Mouse (Mus musculus): Measurements from ENCODE around the gene Gm17087.

The Gm17087 gene

DNA sequence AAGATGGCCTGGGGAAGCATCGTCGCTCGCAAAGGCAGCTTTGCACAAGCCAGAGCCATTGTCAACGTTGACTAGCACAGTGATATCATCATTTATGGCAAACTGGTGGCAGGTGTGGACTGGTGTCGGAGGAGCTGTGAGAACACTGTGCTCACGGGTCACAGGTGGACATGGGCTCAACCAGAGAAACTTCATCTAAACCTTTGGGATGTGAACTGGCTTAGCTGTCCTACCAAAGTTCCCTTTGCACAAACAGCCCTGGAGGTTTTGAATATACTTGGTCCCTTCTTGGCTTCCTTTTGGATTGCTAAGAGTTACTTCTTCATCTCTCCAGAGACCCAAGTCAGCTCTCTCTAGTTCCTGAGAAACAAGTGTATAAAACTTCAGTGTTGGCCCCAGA lies at the start of gene Gm17087:
Gene Gm17087 (minus strand): TSS at position 101 of the 400 bp plus-strand sequence.
- DNase-seq (ENCODE audit: low read depth) = no peak

DNA sequence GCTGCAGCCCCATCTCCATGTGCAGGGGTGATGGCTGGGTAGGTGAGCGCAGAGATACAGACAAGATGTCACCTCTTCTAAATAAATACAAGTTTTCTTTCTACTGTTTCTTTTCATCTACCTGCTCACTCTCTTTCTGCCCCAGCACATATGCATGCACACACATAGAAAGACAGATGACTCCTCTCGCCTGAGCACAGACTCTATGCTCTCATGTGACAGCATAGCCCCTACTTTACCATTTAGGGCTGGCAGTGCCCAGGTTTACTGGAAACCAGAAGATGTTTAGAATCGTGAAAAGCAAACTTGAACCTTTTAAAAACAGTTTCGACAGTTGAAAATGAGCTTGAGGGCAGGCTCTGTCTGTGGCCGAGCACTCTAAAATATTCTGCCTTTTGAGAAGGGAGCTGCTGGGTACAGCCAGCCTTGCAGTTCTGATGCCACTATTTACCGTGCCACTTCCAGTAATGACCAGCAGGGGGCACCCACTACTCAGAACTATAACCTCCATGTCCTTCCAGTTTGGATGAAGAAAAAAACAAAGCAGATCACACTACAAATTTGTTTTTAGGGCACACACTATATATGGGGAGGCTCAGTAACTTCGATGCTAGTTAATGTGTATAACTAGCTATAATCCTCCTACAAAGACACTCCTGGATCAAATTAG lies 47.3 kb upstream of the Gm17087 start:
- DNase-seq (ENCODE audit: low read depth) = peak; percentile 53

DNA sequence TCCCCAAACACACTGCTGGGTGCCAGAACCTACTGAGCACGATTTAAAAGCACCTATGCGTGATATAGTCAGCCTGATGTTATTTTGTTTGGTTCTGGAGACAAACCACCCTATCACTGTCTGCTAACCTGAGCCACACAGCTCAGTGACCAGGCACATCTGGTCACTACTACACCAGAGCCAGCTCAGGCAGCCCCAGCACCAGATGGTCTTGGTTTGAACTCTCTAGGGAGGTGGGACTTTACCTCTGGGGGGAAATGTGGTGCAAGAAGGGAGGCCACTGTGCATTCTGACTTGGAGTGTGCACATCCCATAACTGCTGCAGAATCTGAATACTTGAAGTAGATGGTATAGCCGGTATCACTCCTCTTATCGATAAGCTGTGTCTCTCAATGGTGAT lies 45.2 kb upstream of the Gm17087 start:
- DNase-seq (ENCODE audit: low read depth) = no peak

DNA sequence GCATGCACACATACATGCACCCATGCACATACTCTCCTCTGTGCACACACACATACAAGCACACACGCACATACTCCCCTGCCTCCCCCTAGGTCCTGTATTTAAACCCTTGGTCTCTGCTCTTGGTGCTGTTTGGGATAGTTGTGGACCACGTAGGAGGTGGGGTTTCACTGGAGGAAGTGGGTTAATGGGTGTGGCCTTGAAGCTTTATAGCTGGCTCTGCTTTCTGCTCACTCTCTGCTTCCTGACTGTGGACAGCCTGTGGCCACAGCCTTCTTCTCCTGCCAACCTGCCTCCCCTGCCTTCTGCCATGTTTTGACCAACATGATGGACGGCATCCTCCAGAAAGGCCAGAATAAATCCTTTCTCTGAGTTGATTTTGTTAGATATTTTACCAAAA lies 39.9 kb upstream of the Gm17087 start:
- DNase-seq (ENCODE audit: low read depth) = no peak

DNA sequence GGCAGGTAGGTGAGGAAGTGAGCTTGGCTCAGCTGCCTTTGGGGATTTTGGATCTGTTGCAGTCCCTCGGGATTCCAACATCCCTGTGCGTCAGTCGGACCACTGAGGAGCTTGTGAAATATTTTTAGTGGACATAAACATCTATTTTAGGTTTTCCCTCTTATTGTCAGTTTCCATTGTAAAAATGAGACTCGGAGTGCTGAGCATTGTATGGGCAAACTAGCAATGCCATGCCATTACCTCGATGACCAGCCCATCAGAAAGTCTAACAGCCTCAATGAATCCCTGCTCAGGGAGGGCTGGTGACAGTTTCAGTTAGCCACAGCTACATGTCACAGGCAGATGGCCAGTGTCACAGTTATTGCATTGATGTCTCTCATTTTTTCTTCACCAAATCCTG lies 39.2 kb upstream of the Gm17087 start:
- DNase-seq (ENCODE audit: low read depth) = no peak

DNA sequence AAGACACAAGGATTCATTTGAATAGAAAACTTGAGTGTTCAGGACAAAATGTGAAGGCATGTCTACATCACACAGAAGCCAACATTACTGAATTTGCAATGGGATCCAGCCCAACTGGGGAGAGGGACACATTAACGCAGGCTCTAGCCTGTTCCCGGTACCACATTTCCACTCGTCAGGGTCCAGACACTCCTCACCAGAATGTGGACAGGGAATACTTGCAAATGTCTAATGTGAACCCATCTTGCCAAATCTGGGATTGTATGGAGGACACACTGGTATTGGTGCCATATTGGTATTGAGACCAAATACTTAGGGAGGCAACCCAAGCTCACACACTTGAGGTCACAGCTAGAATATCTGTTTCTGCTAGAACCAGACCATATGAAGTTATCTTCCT lies 36.2 kb upstream of the Gm17087 start:
- no peak for DNase-seq (ENCODE audit: low read depth)

DNA sequence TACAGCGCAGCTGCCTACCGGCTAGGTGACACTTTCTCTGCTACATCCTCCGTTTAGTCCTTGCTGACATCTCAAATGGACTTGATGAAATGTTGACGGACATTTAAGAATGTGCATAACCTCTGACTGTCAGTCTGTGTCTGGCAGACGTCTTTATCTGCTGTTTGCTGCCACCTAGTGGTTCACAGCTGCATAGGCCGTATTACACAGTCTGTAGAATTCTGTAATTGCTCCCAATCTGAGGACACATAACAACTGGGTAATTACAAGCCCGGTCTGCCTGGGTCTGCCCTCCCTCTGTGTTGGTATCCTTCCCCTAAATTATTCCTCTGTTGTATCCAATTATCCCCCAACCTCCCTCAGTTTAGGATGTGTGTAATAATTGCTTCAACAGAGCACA lies 31.0 kb upstream of the Gm17087 start:
- peak; percentile 35 for DNase-seq (ENCODE audit: low read depth)

DNA sequence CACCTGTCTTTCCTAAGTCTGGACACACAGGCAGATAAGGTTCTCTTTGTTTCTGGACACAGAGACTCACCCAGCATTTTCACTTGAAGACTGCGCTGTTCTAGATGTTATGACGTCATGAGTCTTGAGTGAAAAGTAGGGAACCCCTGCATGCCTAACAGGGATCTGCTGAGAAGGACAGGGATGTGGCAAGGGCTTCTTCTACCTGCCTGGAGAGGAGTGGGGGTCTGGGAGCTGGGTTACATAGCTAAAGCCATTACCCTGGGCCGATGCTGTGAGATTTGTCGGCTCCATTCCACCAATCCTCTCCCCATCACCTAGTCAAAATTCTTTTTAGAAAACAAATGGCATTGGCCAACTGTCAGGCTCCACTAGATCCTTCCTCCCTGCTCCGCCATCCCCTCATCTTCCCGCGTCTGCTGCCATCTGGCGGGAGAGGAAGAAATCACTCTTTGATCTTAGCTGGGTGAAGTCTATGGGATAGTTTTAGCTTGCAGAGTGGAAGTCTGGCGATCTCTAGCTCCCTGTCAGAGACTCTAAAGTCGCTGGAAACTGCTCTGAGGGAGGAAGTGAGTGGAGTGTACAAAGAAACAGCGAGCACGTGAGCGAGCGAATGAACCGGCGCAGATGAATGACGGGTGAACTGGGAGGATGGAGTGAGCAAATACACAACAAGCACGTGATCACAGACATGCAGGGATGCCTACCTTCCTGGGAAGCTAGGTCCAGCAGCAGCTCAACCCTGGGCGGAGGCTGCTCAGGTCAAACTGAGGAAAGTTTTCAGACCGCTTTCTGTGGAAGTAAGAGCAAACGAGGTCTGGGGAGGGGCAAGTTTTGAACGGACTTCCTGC lies 25.9 kb upstream of the Gm17087 start:
- DNase-seq (ENCODE audit: low read depth) = peak; percentile 43

DNA sequence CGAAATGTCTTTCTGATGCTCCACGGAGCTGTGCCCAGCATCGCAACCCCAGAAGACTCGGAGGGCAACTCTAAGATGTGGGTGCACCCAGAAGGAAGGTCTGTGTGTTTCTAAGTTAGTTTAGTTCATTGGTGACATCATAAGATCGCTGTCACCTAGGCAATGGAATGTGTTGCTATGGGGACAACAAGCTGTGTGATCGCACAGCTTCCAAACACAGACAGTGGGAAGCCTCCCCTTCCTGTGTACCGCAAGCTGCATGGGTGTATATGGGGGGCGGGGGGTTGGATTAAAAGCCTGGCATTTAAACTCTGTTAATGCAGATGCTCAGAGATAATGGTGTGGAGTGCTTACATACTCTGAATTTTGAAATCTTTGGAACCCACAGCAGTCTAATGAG lies 14.8 kb upstream of the Gm17087 start:
- DNase-seq (ENCODE audit: low read depth) = no peak

DNA sequence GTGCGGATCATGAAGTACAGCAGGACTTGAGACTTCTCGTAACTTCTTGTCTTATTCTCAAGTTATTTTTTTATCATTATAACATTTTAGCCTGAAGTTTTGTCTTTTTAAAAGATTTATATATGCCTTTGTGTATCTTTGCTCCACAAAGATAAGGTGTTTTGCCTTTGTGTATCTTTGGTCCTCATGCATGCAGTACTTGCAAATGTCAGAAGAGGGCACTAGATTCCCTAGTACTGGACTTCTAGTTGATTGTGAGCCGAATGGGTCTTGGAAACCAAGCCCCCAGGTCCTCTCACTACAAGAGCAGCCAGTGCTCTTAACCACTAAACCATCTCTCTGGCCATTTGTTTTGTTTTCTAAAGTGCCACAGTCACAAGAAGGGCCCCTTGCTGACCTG lies 13.6 kb upstream of the Gm17087 start:
- peak; percentile 9 for DNase-seq (ENCODE audit: low read depth)

DNA sequence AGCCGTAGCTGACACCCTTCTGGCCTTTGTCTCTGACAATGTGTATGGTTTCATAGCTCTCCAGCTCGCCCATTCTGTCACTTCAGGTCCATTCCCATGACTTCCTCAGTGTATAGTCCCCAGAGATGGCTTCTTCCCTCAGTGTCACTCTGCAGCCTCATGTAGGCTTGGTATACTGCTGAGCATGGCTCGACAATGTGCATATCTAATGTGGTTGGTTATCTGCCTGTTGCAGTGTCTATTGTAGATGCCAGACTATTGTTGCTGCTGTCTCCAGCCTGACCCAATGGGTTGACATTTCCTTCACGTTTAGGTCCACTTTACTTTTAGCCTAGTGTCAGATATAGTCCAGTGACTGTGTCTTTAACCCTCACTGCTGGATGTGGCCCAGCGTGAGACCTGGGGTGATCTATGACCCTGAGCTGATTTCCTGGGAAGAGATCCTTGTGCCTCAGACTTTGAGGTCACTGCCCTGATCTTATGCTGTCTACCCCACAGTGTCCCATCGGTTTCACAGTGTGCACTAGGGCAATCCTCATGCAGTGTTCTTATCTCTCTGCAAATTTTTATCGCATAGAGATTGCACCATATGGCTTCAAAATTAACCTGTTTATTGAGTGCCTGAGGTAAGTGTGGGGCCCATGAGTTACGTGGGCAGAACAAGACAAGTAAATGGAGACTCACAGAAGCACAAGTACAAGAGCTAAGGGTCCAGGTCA lies 7.0 kb upstream of the Gm17087 start:
- no peak for DNase-seq (ENCODE audit: low read depth)

DNA sequence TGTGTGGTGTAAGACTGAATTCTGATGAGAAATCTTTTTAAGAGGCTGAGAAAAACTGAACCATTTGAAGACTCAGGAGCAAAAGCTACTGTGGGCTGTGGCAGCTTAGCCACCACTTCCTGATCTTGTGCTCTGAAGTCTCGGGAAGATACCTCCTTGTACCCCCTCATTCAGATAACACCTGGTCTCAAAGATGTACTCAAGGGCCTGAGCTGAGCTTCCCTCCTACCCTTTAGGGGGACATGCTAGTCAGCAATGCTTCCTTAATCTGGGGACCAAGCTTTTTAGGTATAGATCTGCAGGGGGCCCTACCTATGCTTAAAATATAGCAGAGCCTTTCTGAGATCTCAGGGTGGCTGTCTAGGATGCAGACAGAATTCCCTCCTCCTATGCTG lies 3.9 kb downstream of the Gm17087 start:
- DNase-seq (ENCODE audit: low read depth) = no peak

DNA sequence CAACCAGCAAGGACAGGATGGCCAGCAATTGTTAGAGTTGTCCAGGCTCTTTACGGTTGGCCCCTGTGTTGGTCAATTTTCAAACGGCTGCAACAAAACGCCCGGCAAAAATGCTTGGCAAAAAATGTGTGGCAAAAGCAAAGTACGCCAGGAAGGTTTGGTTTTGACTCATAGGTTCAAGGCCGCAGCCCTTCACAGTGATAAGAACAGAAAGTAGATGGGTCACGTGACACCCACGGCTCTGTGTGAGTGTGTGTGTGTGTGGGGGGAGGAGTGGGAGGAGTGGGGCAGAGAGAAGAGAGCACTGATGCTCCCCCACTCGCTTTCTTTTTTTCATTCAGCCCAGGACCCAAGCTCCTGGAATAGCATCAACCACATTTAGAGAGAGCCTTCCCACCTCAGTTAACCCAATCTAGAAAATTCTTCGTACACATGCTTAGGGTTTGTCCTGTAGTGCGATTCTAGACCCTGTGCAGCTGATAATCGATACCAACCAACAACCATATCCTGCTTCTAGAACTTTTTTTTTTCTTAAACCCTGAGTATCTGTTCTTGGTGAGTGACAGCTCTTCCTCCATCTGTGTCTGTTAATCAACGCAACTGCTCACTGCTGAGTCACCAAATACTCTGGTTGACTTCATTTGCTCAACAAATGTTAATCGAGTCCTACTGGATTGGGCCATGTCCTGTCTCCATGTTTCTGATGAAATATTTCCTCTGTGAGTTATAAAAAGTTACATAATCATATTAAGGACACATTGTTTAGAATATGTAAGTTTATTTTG lies 4.5 kb downstream of the Gm17087 start:
- DNase-seq (ENCODE audit: low read depth) = no peak

DNA sequence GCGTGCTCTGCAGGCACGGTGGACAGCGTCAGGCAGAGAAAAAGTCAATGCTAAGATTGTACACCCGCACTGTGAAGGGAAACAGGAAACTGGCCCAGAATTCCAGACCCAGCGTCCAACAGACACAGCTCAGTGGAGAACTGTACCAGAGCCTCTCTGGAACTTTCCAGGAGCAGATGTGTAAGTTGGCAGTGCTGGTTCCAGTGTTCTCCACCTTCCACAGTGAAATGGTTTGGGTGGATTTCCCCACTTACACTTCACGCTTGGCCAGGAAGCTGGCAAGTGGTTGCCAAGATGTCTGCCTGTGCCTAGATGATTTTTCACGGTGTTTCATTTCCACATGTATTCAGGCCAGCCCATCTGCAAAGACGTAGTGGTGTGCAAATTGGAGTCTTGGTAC lies 8.8 kb downstream of the Gm17087 start:
- DNase-seq (ENCODE audit: low read depth) = no peak

DNA sequence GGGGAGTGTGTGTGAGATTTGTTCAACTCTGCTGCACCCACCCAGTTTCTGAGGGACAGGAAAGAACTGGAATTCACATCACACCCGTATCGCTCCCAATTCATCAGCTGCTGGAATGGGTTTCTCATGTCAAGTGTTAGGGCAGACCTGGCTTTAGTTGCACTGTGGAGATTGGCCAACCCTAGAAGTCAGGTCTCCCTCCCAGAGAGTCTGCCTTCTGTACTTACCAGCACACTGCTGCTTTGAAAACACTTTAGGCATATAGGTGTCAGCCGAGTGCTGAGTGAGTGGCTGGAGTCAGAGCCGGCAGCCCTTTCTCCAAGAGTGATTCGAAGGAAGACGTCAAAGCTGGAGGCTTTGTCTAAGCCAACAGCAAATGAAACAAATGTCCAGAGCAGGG lies 10.5 kb downstream of the Gm17087 start:
- no peak for DNase-seq (ENCODE audit: low read depth)

DNA sequence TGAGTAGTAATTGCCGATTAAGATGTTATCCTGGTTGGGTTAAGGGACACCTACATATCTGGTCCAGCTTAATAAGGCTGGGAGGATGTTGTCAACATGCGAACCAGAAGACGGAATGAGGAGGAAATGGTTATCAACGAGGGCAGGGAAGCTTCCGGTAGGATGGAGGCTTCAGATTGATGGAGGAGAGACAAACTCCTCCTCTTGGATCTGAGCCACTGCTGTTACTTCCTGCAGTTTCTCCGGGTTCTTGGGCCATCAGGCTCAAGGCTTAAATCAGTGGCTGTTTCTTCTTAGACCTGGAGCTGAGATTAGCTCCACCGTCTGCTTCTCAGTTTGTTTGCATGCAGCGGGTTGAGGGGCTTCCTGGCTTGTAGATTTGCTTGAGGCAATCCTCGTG lies 11.0 kb downstream of the Gm17087 start:
- DNase-seq (ENCODE audit: low read depth) = no peak

DNA sequence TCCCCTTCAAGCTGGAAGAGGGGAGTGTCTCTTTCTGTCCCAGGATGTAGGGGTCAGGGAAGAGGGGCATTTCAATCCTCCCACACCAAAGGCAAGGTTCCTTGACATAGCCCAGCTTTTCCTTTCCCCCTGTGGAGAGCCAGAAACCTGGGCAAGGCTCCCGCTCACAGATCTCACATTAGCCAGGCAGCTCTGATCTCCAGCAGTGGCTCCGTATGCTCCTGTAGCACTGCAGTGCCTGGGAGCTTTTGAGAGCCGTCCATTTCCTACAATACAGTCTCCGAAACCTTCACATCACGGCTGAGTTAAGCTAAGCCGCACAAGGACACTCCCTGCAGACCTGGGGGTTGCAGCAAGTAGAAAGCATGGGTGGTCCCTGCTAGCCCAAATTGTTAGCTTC lies 12.5 kb downstream of the Gm17087 start:
- no peak for DNase-seq (ENCODE audit: low read depth)

DNA sequence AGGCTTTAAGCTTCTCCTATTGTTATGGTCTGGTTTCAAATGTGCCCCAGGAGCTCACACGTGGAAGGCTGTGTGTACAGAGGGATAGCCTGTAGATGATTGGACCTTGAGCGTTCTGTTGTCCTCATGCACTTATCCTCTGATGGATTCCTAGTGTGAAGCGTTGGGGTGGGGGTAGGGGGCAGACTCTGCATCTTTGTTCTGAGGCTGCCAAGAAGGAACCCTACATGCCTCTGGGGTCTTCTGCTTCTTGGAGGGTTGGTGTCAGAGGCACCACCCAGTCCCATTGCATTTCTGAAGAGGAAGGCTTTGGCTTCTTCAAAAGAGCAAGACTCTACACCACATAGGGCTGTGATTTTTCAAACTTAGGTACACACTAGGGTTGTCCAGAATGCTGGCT lies 13.1 kb downstream of the Gm17087 start:
- DNase-seq (ENCODE audit: low read depth) = no peak

DNA sequence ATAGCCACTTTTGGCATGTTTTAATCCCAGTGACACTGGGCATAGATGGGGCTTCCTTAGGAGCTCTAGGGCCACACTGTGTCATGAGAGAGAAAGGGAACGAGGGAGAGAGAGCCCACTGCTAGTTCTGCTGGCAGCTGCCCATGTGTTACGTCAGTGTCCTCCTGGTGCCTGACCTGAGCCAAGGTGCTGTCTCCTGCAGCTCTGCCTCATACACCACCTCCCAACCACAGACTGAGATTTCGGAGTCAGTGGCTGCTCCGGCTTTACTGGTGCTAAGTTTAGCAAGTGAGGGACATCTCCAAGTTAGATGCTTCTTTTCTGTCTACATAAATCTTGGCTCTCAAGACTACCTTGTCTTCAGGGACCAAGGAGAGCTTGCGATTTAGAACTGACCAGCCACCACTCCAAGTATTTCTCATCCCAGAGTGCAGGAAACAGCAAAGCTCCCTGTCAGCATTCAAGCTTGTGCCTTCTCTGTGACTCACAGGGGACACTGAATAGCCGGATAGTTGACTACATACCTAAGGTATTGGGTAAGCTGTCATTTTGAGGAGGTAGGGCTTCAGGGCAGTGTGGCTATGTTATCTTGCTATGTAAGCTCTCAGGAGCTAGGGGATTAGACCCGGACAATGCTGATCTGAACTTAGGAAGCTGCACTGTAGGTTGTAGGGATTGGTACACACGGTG lies 14.3 kb downstream of the Gm17087 start:
- no peak for DNase-seq (ENCODE audit: low read depth)

DNA sequence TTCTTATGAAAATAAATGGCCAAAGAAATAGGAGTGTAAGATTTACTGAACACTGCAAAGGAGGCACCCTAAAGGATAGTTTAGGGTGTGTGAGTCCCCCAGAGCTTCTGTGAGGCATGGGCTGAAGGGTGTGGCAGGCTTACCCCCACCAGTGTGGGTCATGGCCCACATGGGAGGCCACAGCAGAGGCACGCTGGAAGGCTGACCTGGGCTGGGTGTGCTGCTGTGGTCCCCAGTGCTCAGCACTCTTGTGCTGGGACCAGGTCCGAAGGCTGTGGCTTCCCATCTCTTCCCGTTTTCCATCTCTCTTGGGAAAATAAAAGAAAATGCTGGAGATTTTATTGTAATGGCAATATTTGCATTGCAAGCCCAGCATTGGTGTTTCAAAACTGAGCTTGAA lies 15.1 kb downstream of the Gm17087 start:
- DNase-seq (ENCODE audit: low read depth) = no peak

DNA sequence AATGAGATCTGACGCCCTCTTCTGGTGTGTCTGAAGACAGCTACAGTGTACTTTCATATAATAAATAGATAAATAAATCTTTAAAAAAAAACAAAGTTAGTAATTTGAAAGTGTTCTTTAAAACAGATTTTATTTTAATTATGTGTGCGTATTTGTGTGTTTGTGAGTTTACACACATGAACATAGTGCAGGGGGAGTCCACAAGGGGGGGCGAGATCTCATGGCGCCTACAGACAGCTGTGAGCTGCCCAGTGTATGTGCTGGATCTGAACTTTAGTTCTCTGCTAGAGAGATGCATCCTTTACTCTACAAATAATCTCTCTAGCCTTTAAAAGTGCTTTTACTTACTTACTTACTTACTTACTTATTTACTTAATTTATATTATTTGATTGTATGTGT lies 18.0 kb downstream of the Gm17087 start:
- no peak for DNase-seq (ENCODE audit: low read depth)

DNA sequence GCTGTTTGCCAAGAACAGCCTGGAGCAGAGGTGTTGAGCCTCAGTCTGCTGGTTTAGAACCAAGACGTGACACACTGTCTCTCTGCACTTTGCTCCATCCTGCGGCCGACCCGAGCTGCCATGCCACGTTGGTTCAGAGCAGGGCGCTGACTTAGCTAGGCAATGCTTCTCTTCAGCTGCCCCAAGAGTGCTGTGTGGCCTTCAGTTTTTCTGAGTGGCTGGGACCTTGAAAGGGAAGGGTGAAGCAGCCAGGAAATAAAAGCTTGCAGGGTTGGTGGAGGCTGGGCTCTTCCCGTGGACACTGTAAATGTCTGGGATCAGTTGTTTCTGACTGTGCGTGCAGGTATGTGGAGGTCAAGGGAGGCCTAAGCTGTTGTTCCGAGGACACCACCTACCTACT lies 20.4 kb downstream of the Gm17087 start:
- no peak for DNase-seq (ENCODE audit: low read depth)
